Mouse (Mus musculus) ovary, adult 18-20 months (tissue): ENCODE measurements around the gene Grik2.
"Not testable (repeated sequence)": the region's sequence is repeated elsewhere in the genome, so short reads cannot be mapped to it uniquely, and the experiment has no call there.

Source experiments
- DNase-seq: peaks from one replicate; pipeline ENCODE4 v3.0.0; 2022; ENCODE audit warnings: low spot score, mixed read lengths

Grik2 gene

DNA sequence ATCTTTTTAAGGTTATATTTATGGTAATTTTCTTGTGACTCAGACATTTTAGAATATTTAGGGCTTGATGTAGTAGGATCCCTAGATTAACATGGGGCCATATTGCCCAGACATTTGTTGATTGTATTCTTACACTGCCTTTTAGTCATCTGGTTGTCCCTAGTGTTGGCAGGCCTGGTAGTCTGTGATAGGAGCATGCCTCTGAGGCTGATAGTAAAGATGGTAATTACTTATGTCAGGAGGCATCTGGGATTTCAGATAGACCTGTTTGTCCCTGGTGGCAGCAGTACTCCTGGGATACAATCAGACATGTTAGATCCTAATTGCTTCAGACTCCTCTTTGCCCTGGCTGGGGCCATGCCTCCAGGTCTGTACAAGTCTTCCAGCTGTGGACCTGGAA lies 423.3 kb downstream of the Grik2 start:
- DNase-seq: no peak

DNA sequence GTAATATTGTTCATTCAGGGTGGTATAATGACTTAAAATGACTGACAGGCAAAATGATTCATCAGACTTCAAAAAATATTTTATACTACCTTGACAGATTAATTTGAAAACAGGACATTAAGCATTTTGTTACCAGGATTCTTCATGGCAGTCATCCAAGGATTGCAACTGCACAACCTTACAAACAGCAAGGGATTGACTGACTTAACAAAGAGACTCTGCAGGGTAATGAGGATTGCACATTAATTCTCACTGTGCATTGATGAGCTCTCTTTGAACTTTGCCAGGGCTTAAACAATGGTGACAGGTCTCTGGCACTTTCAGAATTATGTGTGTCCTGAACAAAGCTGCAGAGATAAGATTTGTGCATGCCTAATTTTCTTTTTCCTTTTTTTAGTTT lies 466.2 kb downstream of the Grik2 start:
- DNase-seq: no peak

DNA sequence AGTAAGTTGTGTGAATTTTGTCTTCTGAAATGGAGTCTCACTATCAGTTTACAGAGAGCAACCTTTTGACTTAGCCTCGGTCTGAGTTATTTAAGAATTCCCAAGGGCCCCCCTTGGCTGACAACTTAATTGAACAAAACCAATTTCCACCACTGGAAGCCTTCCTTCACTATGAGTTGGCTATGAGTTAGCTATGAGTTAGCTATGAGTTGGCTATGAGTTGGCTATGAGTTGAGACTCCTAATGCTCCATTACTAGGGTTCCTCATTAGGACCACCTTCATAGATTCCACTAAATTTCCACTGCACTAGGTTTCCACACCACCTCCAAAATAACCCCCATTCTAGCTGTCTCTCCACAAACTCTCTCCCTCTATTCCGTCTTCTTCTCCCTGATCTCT lies 468.7 kb downstream of the Grik2 start:
- no peak for DNase-seq

DNA sequence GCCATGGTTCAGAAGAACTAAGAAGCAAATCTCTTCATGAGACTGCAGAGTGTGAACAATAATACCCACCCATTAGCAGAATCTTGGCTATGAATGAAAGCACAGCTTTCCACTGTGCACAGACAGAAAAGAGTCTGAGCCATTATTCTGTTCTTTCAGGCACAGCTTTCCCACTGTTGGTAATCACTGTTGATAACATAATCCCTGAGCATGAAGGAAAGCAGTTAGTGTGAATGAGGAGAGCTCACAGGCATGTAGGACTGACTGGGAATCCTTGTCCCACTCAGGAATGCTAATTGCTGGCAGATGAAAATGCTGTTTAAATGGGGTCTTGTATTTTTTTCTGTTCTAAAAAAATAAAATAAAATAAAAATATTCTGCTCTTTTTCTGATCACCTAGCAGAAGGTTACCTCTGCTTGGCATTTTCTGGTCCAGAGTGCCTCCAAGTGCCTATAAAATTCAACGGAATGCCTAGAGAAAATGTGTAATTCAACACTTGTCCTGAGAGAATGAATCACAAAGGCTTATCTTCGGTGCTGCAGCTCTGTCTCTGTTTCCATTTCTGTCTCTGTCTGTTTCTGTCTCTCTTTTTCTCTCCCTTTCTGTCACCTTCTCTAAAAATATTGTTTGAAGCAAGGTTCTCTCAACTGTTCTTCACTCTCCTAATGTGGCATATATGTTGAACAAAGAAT lies 532.2 kb downstream of the Grik2 start:
- no peak for DNase-seq

DNA sequence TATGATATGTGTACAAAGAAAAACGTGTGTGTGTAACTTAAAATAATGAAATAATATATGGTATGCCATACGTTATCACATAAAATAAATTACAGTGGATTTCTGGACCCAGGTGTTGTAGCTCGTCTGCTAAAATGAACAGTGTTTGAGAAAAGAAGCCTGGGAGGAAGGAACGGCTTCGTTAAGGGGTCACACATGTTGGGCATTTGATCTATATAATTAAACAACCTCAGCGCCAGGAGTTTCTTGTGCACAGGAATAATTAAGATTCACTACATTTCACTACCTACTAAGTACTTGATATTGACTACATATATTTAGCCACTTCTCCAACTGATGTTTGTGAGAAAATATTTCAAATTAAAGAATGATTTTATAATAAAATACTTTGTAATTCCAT lies 551.2 kb downstream of the Grik2 start:
- DNase-seq: not testable (repeated sequence)

- DNase-seq: not testable (repeated sequence)
These were observed 551.7 kb downstream of the Grik2 start for GRCm38 (mm10) chr10:49236844-49237243.

DNA sequence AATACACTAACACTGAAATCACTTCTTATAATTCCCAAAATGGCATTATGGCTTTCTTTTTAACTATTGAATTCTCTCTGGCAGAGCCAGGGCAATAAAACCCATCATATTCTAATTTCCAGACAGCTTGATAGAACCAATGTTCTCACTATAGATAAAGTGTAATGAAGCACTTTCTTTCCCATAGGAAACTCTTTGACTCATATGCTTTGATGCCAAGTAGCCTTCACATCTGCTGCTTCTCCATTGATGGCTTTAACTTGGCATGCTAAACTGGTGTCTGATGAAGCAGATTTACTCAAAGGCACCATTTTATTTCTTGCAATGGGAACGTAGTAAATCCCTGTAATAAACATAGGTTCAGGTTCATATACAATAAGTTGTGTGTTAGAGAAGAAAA lies 568.5 kb downstream of the Grik2 start:
- DNase-seq: no peak

- DNase-seq: no peak
These were observed 568.9 kb downstream of the Grik2 start for GRCm38 (mm10) chr10:49219631-49220030.

- no peak for DNase-seq
These were observed 596.7 kb downstream of the Grik2 start for GRCm38 (mm10) chr10:49191773-49192371.

DNA sequence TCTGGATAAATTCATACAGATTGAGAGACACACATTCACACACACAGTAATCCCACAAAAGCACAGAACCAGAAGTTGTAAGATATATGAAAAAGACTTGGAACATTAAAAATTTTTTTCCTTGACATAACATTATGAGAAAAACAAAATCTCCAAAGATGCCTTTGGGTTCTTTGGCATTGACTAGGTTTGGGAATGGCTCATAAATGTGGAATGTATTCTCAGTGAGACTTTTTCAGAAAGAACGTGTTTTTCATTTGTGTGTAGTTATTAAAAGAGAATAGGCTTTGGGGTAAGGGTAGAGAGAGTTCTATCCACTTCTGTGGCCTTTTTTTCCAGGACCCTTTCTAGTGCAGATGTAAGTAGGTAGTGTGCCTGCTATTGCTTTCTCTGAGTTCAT lies 597.3 kb downstream of the Grik2 start:
- no peak for DNase-seq

DNA sequence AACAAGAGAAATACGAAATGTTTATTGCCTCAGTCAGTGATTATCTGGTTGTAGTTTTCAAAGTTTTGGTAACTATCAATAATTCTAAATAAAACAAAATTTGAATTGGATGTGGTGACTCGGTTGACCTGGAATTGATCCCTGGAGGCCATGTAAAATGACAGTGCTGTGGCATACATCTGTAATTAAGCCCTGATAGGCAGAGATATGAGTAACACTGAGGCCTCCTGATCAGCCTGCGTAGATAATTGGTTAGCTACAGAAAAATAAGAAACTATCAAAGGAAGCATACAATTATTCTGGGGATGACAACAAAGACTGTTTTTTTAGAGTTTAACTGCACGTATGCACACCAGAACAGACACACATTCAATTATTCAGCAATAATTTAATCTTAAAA lies 634.4 kb downstream of the Grik2 start:
- no peak for DNase-seq

- DNase-seq: not testable (repeated sequence)
These were observed 637.1 kb downstream of the Grik2 start for GRCm38 (mm10) chr10:49151496-49151895.

- DNase-seq: no peak
These were observed 638.9 kb downstream of the Grik2 start for GRCm38 (mm10) chr10:49149714-49150113.

- DNase-seq: no peak
These were observed 645.9 kb downstream of the Grik2 start for GRCm38 (mm10) chr10:49142658-49143057.

DNA sequence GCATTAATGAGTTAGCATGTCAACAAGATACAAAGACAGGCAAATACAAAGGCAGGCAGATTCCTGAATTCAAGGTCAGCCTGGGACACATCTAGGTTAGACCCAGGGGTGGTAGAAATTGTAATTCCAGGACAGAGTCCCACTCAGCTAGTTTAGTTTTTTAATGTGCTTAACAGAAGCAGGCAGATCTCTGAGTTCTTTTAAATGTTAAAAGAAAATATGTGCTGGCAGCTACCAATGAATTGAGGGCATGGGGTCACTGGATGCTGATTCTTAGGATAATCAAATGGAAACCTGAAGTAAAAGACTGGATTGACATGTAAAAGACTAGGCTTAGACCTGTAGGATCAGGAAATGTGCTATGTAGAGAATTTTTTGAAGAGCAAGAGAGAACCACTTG lies 651.8 kb downstream of the Grik2 start:
- DNase-seq: no peak

GRCm38 (mm10) chr10:49131311-49131710 lies 657.3 kb downstream of the Grik2 start:
- no peak for DNase-seq

GRCm38 (mm10) chr10:49050339-49050738 lies 738.2 kb downstream of the Grik2 start:
- DNase-seq: no peak

- no peak for DNase-seq
These were observed 739.2 kb downstream of the Grik2 start for GRCm38 (mm10) chr10:49049391-49049790.
